Mouse (Mus musculus): ENCODE measurements at regions not wholly inside any gene's neighbourhood (a gene's known extent, or its start where the extent isn't known, plus 50 kb on each side); places are given as distances from the start of the nearest gene placed in this dataset.

- DNase-seq (ENCODE audit: low spot score), result no peak
Observed at GRCm38 (mm10) chr14:58678781-58679180, 463.9 kb downstream of the 1700129C05Rik start.

GRCm38 (mm10) chr14:58678126-58678656 lies 464.5 kb downstream of the 1700129C05Rik start:
- no peak for DNase-seq (ENCODE audit: low spot score)

GRCm38 (mm10) chr14:58675146-58675545 lies 467.5 kb downstream of the 1700129C05Rik start:
- no peak for DNase-seq (ENCODE audit: low spot score)

GRCm38 (mm10) chr14:58663946-58664345 lies 478.7 kb downstream of the 1700129C05Rik start:
- DNase-seq (ENCODE audit: low spot score), result no peak

GRCm38 (mm10) chr14:58662601-58663000 lies 480.1 kb downstream of the 1700129C05Rik start:
- no peak for DNase-seq (ENCODE audit: low spot score)

- DNase-seq (ENCODE audit: low spot score), result no peak
Observed at GRCm38 (mm10) chr14:58661416-58661815, 481.3 kb downstream of the 1700129C05Rik start.

- DNase-seq (ENCODE audit: low spot score), result no peak
Observed at GRCm38 (mm10) chr14:58657263-58657662, 485.4 kb downstream of the 1700129C05Rik start.

- no peak for DNase-seq (ENCODE audit: low spot score)
Observed at GRCm38 (mm10) chr14:58656935-58657238, 485.8 kb downstream of the 1700129C05Rik start.

- DNase-seq (ENCODE audit: low spot score), result no peak
Observed at GRCm38 (mm10) chr14:58656212-58656934, 486.3 kb downstream of the 1700129C05Rik start.

- DNase-seq (ENCODE audit: low spot score), result no peak
Observed at GRCm38 (mm10) chr14:58653026-58653425, 489.7 kb downstream of the 1700129C05Rik start.

- DNase-seq (ENCODE audit: low spot score), result no peak
Observed at GRCm38 (mm10) chr14:58652004-58652403, 490.7 kb downstream of the 1700129C05Rik start.

GRCm38 (mm10) chr14:58651210-58651609 lies 491.5 kb downstream of the 1700129C05Rik start:
- DNase-seq (ENCODE audit: low spot score), result no peak

GRCm38 (mm10) chr14:58638337-58638696 lies 504.4 kb downstream of the 1700129C05Rik start:
- DNase-seq (ENCODE audit: low spot score), result no peak

- DNase-seq (ENCODE audit: low spot score), result no peak
Observed at GRCm38 (mm10) chr14:58637405-58638336, 505.0 kb downstream of the 1700129C05Rik start.

- DNase-seq (ENCODE audit: low spot score), result no peak
Observed at GRCm38 (mm10) chr14:58631221-58631620, 511.5 kb downstream of the 1700129C05Rik start.

- DNase-seq (ENCODE audit: low spot score), result no peak
Observed at GRCm38 (mm10) chr14:58628266-58628665, 514.4 kb downstream of the 1700129C05Rik start.

- DNase-seq (ENCODE audit: low spot score), result no peak
Observed at GRCm38 (mm10) chr14:58626506-58627256, 516.0 kb downstream of the 1700129C05Rik start.

- no peak for DNase-seq (ENCODE audit: low spot score)
Observed at GRCm38 (mm10) chr14:58620186-58620585, 522.5 kb downstream of the 1700129C05Rik start.

GRCm38 (mm10) chr14:58617656-58618055 lies 525.0 kb downstream of the 1700129C05Rik start:
- no peak for DNase-seq (ENCODE audit: low spot score)

- DNase-seq (ENCODE audit: low spot score), result no peak
Observed at GRCm38 (mm10) chr14:58608216-58608615, 534.5 kb downstream of the 1700129C05Rik start.

GRCm38 (mm10) chr14:58607734-58608133 lies 535.0 kb downstream of the 1700129C05Rik start:
- DNase-seq (ENCODE audit: low spot score), result no peak

- DNase-seq (ENCODE audit: low spot score), result no peak
Observed at GRCm38 (mm10) chr14:58605529-58605928, 535.2 kb downstream of the Fgf9 start.

Data from MN1 (cell line).